Mouse (Mus musculus) liver, embryonic 14.5 days (tissue): ENCODE data around the gene Map2k7.
"Not testable (repeated sequence)": the region's sequence is repeated elsewhere in the genome, so short reads cannot be mapped to it uniquely, and the experiment has no call there.

Source experiments
- CTCF ChIP-seq: IDR thresholded peaks from 2 replicates; pipeline ENCODE4 v1.5.1; 2016; ENCODE audit warnings: antibody characterized with exemption, low read depth, control low read depth
- EP300 ChIP-seq: IDR thresholded peaks from 2 replicates; pipeline ENCODE4 v1.6.1; 2016; ENCODE audit warnings: antibody characterized with exemption, low read depth

DNA sequence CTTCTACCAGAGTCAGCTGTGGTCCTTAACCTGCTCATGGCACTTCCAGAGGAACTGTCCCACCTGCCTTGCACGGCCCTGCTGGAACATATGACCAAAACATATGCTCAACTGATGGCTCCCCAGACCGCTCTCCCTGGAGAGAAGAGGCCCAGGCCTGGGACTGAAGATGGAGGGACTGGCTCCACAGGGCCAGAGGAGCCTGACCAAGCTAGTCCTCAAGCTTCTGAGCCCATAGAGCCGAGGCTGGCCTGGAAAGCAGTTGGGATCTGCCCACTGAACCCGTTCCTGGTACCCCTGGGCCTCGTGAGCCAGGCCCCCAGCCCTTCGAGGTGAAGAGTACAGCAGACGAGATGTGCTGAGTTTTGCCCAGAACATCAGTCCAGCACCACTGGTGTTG lies 16.9 kb downstream of the Map2k7 start:
- TF ChIP-seq CTCF, EP300: not testable (repeated sequence)
